Mouse (Mus musculus): ENCODE data around the gene N4bp3. TPM values are rescaled to one million over a fixed set of nuclear protein-coding genes. Genes with fewer than 3 reads are reported as not detected.

The N4bp3 gene
- polyA plus RNA-seq, 1 experiment: 25.4 TPM

- no peak for DNase-seq (ENCODE audit: low read depth)
Measured at GRCm38 (mm10) chr11:51595459-51596083, 55.1 kb downstream of the N4bp3 start.

- DNase-seq (ENCODE audit: low read depth): no peak
Measured at GRCm38 (mm10) chr11:51594715-51595350, 55.8 kb downstream of the N4bp3 start.

- no peak for DNase-seq (ENCODE audit: low read depth)
Measured at GRCm38 (mm10) chr11:51593849-51594248, 56.8 kb downstream of the N4bp3 start.

- no peak for DNase-seq (ENCODE audit: low read depth)
Measured at GRCm38 (mm10) chr11:51593368-51593767, 57.3 kb downstream of the N4bp3 start.

Other genes with a start within 250 kb of the N4bp3 start
- 25.6 and 28.9 TPM in 2 replicates for gene Phykpl, start 66.1 kb downstream of the N4bp3 start, polyA plus RNA-seq (2012; rRNA removed)
- gene Hnrnpab, start 44.0 kb downstream of the N4bp3 start, polyA plus RNA-seq (2012; rRNA removed): 113 and 206 TPM in 2 replicates
- 55.5 and 66.5 TPM in 2 replicates for gene Nhp2, start 31.1 kb downstream of the N4bp3 start, polyA plus RNA-seq (2012; rRNA removed)
- 74.5 and 88.8 TPM in 2 replicates for gene Rmnd5b, start 14.9 kb downstream of the N4bp3 start, polyA plus RNA-seq (2012; rRNA removed)
- gene D930048N14Rik, start 112 bp upstream of the N4bp3 start, polyA plus RNA-seq (2012; rRNA removed): 27.3 and 30.4 TPM in 2 replicates
- gene 0610009B22Rik, start 38.0 kb upstream of the N4bp3 start, polyA plus RNA-seq (2012; rRNA removed): 24.3 and 28.6 TPM in 2 replicates
- gene Sec24a, start 112.8 kb upstream of the N4bp3 start, polyA plus RNA-seq (2012; rRNA removed): 12.9 and 19.1 TPM in 2 replicates
- 40.5 and 42.1 TPM in 2 replicates for gene Sar1b, start 112.8 kb upstream of the N4bp3 start, polyA plus RNA-seq (2012; rRNA removed)
- 13.3 and 17.3 TPM in 2 replicates for gene Jade2, start 206.8 kb upstream of the N4bp3 start, polyA plus RNA-seq (2012; rRNA removed)